Mouse (Mus musculus): ENCODE results near the gene Snrpd3. TPM values are rescaled to one million over a fixed set of nuclear protein-coding genes. Genes with fewer than 3 reads are reported as not detected.
"Not testable (repeated sequence)": the region's sequence is repeated elsewhere in the genome, so short reads cannot be mapped to it uniquely, and the experiment has no call there.

Gene Snrpd3
- total and polyA plus RNA-seq, 2 experiments = 12.5 to 26.6 TPM

DNA sequence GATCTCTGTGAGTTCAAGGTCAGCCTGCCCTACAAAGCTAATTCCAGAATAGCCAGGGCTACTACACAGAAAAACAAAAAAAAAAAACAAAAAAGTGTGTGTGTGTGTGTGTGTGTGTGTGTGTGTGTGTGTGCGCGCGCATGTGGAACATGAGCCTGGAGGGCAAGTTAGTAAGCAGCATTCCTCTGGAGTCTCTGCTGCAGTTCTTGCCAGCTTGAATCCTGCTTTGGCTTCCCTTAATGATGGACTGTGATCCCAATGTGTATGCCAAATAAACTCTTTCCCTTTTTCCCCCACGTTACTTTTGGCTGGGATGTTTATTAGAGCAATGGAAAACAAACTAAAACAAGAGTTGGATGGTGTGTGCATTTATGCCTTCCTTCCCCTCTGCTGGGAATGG lies 4.3 kb downstream of the Snrpd3 start:
- no peak overlapping the region for H3K9ac ChIP-seq (ENCODE audit: low read depth, low read length)
- no peaks in the 10 kb centered on the region for H3K27me3 ChIP-seq (ENCODE audit: control insufficient read depth, insufficient read depth, low read length)
- peaks cover 43% of the 10 kb centered on the region for H3K79me2 ChIP-seq (ENCODE audit: control insufficient read depth, insufficient read depth, low read length)
- no peak overlapping the region for H3K4me3 ChIP-seq (ENCODE audit: insufficient read depth, low read depth, low read length)
- peaks cover 17% of the 10 kb centered on the region for H3K4me1 ChIP-seq (ENCODE audit: control insufficient read depth, insufficient read depth, low read length)
- peak; percentile 97 for DNase-seq (ENCODE audit: extremely low read depth, low read depth, low spot score)
- H3K36me3 ChIP-seq (ENCODE audit: control insufficient read depth, insufficient read depth, low read length) = peaks cover 22% of the 10 kb centered on the region
- no peak for TF ChIP-seq POLR2A (IDR thresholded peaks at IDR 0.05; ENCODE audit: extremely low read depth, insufficient read depth, low read length)
- no peak for TF ChIP-seq CTCF (IDR thresholded peaks at IDR 0.05; ENCODE audit: low read depth, low read length)
- H3K27ac ChIP-seq (replicated peaks; ENCODE audit: insufficient read depth, low read depth, low read length) = peak overlapping the region; percentile 74
- 26% methylated on average over 4 of the region's 4 CpGs for WGBS

DNA sequence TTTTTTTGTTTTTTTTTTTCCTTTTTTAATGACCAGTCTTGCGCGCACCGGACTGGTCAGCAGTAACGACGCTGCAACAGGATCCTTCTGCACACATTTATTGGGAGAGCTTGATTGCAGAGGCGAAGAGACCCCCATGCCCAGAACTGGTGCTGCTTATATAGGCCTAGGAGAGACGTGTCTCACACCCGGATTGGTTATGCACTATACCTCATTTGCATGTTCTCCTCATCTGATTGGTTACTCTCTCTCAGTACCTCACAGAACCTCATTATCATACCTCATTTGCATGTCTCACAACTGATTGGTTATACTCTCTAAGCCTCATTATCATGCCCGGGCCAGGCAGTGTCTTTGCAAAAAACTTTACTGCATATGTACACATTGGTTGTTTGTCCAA lies 8.1 kb downstream of the Snrpd3 start:
- not testable (repeated sequence) for H3K9ac ChIP-seq (ENCODE audit: low read depth, low read length); H3K4me3 ChIP-seq (ENCODE audit: insufficient read depth, low read depth, low read length); DNase-seq (ENCODE audit: extremely low read depth, low read depth, low spot score); H3K27ac ChIP-seq (replicated peaks; ENCODE audit: insufficient read depth, low read depth, low read length); H3K27me3 ChIP-seq (ENCODE audit: control insufficient read depth, insufficient read depth, low read length)
- peaks cover 14% of the 10 kb centered on the region for H3K36me3 ChIP-seq (ENCODE audit: control insufficient read depth, insufficient read depth, low read length)
- WGBS = 93% methylated on average over 9 of the region's 9 CpGs
- peaks cover 11% of the 10 kb centered on the region for H3K4me1 ChIP-seq (ENCODE audit: control insufficient read depth, insufficient read depth, low read length)
- H3K79me2 ChIP-seq (ENCODE audit: control insufficient read depth, insufficient read depth, low read length) = peaks cover 26% of the 10 kb centered on the region

DNA sequence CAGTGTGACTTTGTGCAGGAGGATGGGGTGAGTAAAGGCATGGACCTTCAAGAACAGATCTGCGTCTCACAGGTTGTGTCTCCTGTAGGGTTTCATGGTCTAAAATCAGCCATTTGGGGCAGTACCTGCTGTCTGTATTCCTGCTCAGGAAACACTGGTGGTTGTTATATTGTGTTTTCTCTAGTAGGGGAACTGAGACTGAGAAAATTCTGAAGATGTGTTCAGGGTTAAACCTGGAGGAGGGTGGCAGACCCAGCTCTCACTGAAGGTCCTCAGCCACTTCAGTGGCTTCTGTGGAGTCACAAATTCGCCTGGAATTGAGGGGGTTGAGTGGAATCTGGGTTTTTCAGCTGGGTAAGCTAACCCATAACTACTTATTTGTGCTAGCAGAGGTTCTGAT lies 13.0 kb downstream of the Snrpd3 start:
- no peak overlapping the region for H3K27ac ChIP-seq (replicated peaks; ENCODE audit: insufficient read depth, low read depth, low read length)
- WGBS = 92% methylated on average over 2 of the region's 2 CpGs

DNA sequence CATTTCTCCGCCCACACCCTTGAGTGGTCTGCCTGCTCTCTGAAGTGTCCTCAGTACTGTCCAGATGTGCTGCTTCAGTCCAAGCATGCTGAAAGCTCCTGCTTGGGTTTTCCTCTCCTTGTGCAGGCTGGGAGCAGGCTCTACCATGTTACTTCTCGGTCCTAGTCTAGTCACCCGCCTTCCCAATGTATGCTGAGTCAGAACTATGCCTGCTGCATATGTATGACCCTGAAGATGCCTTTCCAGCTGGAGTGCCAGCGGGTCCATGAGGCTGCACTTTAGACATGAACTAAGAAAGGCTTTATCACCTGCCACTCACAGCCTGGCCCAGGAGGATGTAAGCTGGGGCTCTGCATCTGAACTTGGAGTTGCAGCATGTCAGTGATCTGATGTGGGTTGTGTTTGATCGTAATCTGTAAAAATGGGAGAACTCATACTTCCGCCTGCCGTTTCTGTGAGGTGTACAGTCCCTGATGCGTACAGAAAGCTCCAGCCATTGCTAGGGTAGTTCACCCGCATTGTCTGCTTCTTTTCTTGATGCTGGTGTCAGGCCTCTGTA lies 14.3 kb downstream of the Snrpd3 start:
- H3K36me3 ChIP-seq (ENCODE audit: control insufficient read depth, insufficient read depth, low read length) = peaks cover 25% of the 10 kb centered on the region
- no peak for DNase-seq (ENCODE audit: extremely low read depth, low read depth, low spot score)
- H3K27ac ChIP-seq (replicated peaks; ENCODE audit: insufficient read depth, low read depth, low read length) = no peak overlapping the region
- no peak for TF ChIP-seq CTCF (IDR thresholded peaks at IDR 0.05; ENCODE audit: low read depth, low read length)
- TF ChIP-seq POLR2A (IDR thresholded peaks at IDR 0.05; ENCODE audit: extremely low read depth, insufficient read depth, low read length) = no peak
- H3K4me3 ChIP-seq (ENCODE audit: insufficient read depth, low read depth, low read length) = no peak overlapping the region
- H3K27me3 ChIP-seq (ENCODE audit: control insufficient read depth, insufficient read depth, low read length) = no peaks in the 10 kb centered on the region
- H3K79me2 ChIP-seq (ENCODE audit: control insufficient read depth, insufficient read depth, low read length) = peaks cover 4% of the 10 kb centered on the region; the same call in 1 of the 2 replicates
- WGBS = 95% methylated on average over 9 of the region's 9 CpGs
- H3K9ac ChIP-seq (ENCODE audit: low read depth, low read length) = no peak overlapping the region
- peaks cover 6% of the 10 kb centered on the region for H3K4me1 ChIP-seq (ENCODE audit: control insufficient read depth, insufficient read depth, low read length)

More for the DNA sequence above, 13.0 kb downstream of the Snrpd3 start:
- Histone ChIP-seq H3K4me3 (ENCODE audit: insufficient read depth, low read depth, low read length) (no peak overlapping the region), H3K4me1 (ENCODE audit: control insufficient read depth, insufficient read depth, low read length) (peaks cover 5% of the 10 kb centered on the region; the same call in 1 of the 2 replicates), H3K36me3 (ENCODE audit: control insufficient read depth, insufficient read depth, low read length) (peaks cover 21% of the 10 kb centered on the region), H3K79me2 (ENCODE audit: control insufficient read depth, insufficient read depth, low read length) (peaks cover 9% of the 10 kb centered on the region), H3K9ac (ENCODE audit: low read depth, low read length) (no peak overlapping the region), H3K27me3 (ENCODE audit: control insufficient read depth, insufficient read depth, low read length) (no peaks in the 10 kb centered on the region)
- no peak for DNase-seq (ENCODE audit: extremely low read depth, low read depth, low spot score)
- TF ChIP-seq CTCF (IDR thresholded peaks at IDR 0.05; ENCODE audit: low read depth, low read length) (no peak), POLR2A (IDR thresholded peaks at IDR 0.05; ENCODE audit: extremely low read depth, insufficient read depth, low read length) (no peak)

DNA sequence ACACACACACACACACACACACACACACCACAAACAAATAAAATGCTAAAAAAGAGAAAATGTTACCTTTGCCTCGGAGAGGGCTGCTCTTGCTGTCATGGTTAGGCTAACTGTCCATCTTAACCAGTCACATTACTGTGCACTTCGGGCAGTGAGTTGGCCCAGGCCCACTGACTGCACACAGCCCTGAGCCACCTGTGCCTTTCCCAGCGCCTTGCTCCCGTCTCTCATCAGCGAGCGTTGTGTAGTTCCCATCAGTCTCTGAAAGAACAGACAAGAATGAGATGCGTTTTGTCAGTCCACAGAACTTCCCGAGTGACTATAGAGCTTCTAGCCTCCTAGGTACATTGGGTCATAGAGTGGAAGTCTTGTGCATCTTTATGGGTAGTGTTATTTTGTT lies 16.9 kb downstream of the Snrpd3 start:
- Histone ChIP-seq H3K27me3 (ENCODE audit: control insufficient read depth, insufficient read depth, low read length) (no peaks in the 10 kb centered on the region), H3K27ac (replicated peaks; ENCODE audit: insufficient read depth, low read depth, low read length) (no peak overlapping the region), H3K9ac (ENCODE audit: low read depth, low read length) (no peak overlapping the region), H3K36me3 (ENCODE audit: control insufficient read depth, insufficient read depth, low read length) (peaks cover 23% of the 10 kb centered on the region), H3K4me1 (ENCODE audit: control insufficient read depth, insufficient read depth, low read length) (peaks cover 6% of the 10 kb centered on the region), H3K4me3 (ENCODE audit: insufficient read depth, low read depth, low read length) (no peak overlapping the region), H3K79me2 (ENCODE audit: control insufficient read depth, insufficient read depth, low read length) (no peaks in the 10 kb centered on the region; the same call in 1 of the 2 replicates)
- TF ChIP-seq POLR2A (IDR thresholded peaks at IDR 0.05; ENCODE audit: extremely low read depth, insufficient read depth, low read length) = no peak
- TF ChIP-seq CTCF (IDR thresholded peaks at IDR 0.05; ENCODE audit: low read depth, low read length) = no peak
- 94% methylated on average over 8 of the region's 8 CpGs for WGBS
- no peak for DNase-seq (ENCODE audit: extremely low read depth, low read depth, low spot score)

DNA sequence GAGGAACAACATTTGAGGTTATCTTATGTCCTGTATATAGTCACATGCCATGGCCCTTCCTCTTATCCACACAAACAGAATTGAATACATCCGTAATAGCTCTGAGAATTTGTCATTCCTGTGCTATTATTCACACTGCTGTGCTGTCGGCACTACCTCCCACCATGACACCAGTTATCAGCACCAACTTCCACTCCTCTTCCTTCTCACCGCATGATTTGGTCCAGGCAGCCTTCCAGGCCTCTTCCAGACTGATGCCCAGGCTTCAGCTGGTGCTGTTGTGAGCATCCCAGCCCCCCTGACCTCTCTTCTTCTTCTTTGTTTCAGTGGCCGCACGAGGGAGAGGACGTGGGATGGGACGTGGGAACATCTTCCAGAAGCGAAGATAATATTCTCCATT lies 17.6 kb downstream of the Snrpd3 start:
- Histone ChIP-seq H3K79me2 (ENCODE audit: control insufficient read depth, insufficient read depth, low read length) (no peaks in the 10 kb centered on the region; the same call in 1 of the 2 replicates), H3K27me3 (ENCODE audit: control insufficient read depth, insufficient read depth, low read length) (no peaks in the 10 kb centered on the region), H3K36me3 (ENCODE audit: control insufficient read depth, insufficient read depth, low read length) (peaks cover 23% of the 10 kb centered on the region), H3K4me1 (ENCODE audit: control insufficient read depth, insufficient read depth, low read length) (peaks cover 6% of the 10 kb centered on the region), H3K27ac (replicated peaks; ENCODE audit: insufficient read depth, low read depth, low read length) (no peak overlapping the region), H3K4me3 (ENCODE audit: insufficient read depth, low read depth, low read length) (no peak overlapping the region), H3K9ac (ENCODE audit: low read depth, low read length) (no peak overlapping the region)
- WGBS = 78% methylated on average over 8 of the region's 8 CpGs
- no peak for DNase-seq (ENCODE audit: extremely low read depth, low read depth, low spot score)
- TF ChIP-seq CTCF (IDR thresholded peaks at IDR 0.05; ENCODE audit: low read depth, low read length) (no peak), POLR2A (IDR thresholded peaks at IDR 0.05; ENCODE audit: extremely low read depth, insufficient read depth, low read length) (no peak)

Measured in liver, adult 2 months (tissue).